Mouse (Mus musculus): ENCODE measurements around the gene Eif4a1. TPM values are rescaled to one million over a fixed set of nuclear protein-coding genes. Genes with fewer than 3 reads are reported as not detected.

Gene Eif4a1
- polyA plus RNA-seq, 1 experiment, result 540 TPM

GRCm38 (mm10) chr11:69617805-69618204 lies 54.4 kb downstream of the Eif4a1 start, which contains the start of gene Shbg:
TSS of gene Shbg (minus strand) at chr11:69617905.
- WGBS, result 70% methylated on average over 5 of the region's 5 CpGs
- peaks cover 2% of the 10 kb centered on the region; the same call in 1 of the 2 replicates for H3K4me1 ChIP-seq (ENCODE audit: control insufficient read depth, insufficient read depth, low read length)
- no peak within 1 kb of the TSS for H3K27ac ChIP-seq (ENCODE audit: control insufficient read depth, insufficient read depth, low read depth, low read length, poor library complexity)
- TF ChIP-seq POLR2A (IDR thresholded peaks at IDR 0.05; ENCODE audit: borderline replicate concordance, control insufficient read depth, low read depth, low read length) (no peak), CTCF (IDR thresholded peaks at IDR 0.05; ENCODE audit: control insufficient read depth, insufficient read depth, low read length) (no peak)
- no peak within 1 kb of the TSS for H3K4me3 ChIP-seq (replicated peaks; ENCODE audit: control insufficient read depth, low read depth, low read length)

Other genes with a start within 250 kb of the Eif4a1 start
- 0.90 and 1.4 TPM in 2 replicates for gene Dnah2, start 123.3 kb downstream of the Eif4a1 start, polyA plus RNA-seq (2011; ENCODE audit: insufficient read depth, insufficient read length, low replicate concordance, missing spikeins)
- gene Efnb3, start 112.2 kb downstream of the Eif4a1 start, polyA plus RNA-seq (2011; ENCODE audit: insufficient read depth, insufficient read length, low replicate concordance, missing spikeins), result 1.9 and 2.2 TPM in 2 replicates
- gene Wrap53, start 92.2 kb downstream of the Eif4a1 start, polyA plus RNA-seq (2011; ENCODE audit: insufficient read depth, insufficient read length, low replicate concordance, missing spikeins), result 28.1 and 36.2 TPM in 2 replicates
- gene Trp53, start 92.1 kb downstream of the Eif4a1 start, polyA plus RNA-seq (2011; ENCODE audit: insufficient read depth, insufficient read length, low replicate concordance, missing spikeins), result 34.5 and 71.7 TPM in 2 replicates
- 12.1 and 16.9 TPM in 2 replicates for gene Atp1b2, start 66.5 kb downstream of the Eif4a1 start, polyA plus RNA-seq (2011; ENCODE audit: insufficient read depth, insufficient read length, low replicate concordance, missing spikeins)
- gene Shbg, start 54.5 kb downstream of the Eif4a1 start, polyA plus RNA-seq (2011; ENCODE audit: insufficient read depth, insufficient read length, low replicate concordance, missing spikeins), result not detected in 2 replicates
- 1.4 and 2.4 TPM in 2 replicates for gene Sat2, start 50.4 kb downstream of the Eif4a1 start, polyA plus RNA-seq (2011; ENCODE audit: insufficient read depth, insufficient read length, low replicate concordance, missing spikeins)
- 32.3 and 66.3 TPM in 2 replicates for gene Fxr2, start 39.4 kb downstream of the Eif4a1 start, polyA plus RNA-seq (2011; ENCODE audit: insufficient read depth, insufficient read length, low replicate concordance, missing spikeins)
- not detected in 2 replicates for gene Sox15, start 17.1 kb downstream of the Eif4a1 start, polyA plus RNA-seq (2011; ENCODE audit: insufficient read depth, insufficient read length, low replicate concordance, missing spikeins)
- gene Mpdu1, start 9.8 kb downstream of the Eif4a1 start, polyA plus RNA-seq (2011; ENCODE audit: insufficient read depth, insufficient read length, low replicate concordance, missing spikeins), result 62.4 and 109 TPM in 2 replicates
- 28.0 and 51.6 TPM in 2 replicates for gene Cd68, start 6.3 kb downstream of the Eif4a1 start, polyA plus RNA-seq (2011; ENCODE audit: insufficient read depth, insufficient read length, low replicate concordance, missing spikeins)
- 46.3 and 67.8 TPM in 2 replicates for gene Senp3, start 9.7 kb upstream of the Eif4a1 start, polyA plus RNA-seq (2011; ENCODE audit: insufficient read depth, insufficient read length, low replicate concordance, missing spikeins)
- 2.3 and 3.1 TPM in 2 replicates for gene Tnfsf13, start 13.4 kb upstream of the Eif4a1 start, polyA plus RNA-seq (2011; ENCODE audit: insufficient read depth, insufficient read length, low replicate concordance, missing spikeins)
- 4.2 and 7.1 TPM in 2 replicates for gene Tnfsf12, start 23.4 kb upstream of the Eif4a1 start, polyA plus RNA-seq (2011; ENCODE audit: insufficient read depth, insufficient read length, low replicate concordance, missing spikeins)
- gene Tnfsfm13, start 23.7 kb upstream of the Eif4a1 start, polyA plus RNA-seq (2011; ENCODE audit: insufficient read depth, insufficient read length, low replicate concordance, missing spikeins), result 7.6 and 17.0 TPM in 2 replicates
- 28.8 and 49.2 TPM in 2 replicates for gene Polr2a, start 86.2 kb upstream of the Eif4a1 start, polyA plus RNA-seq (2011; ENCODE audit: insufficient read depth, insufficient read length, low replicate concordance, missing spikeins)
- gene Slc35g3, start 89.5 kb upstream of the Eif4a1 start, polyA plus RNA-seq (2011; ENCODE audit: insufficient read depth, insufficient read length, low replicate concordance, missing spikeins), result not detected in 2 replicates
- 8.4 and 13.8 TPM in 2 replicates for gene Zbtb4, start 93.5 kb upstream of the Eif4a1 start, polyA plus RNA-seq (2011; ENCODE audit: insufficient read depth, insufficient read length, low replicate concordance, missing spikeins)
- gene Chrnb1, start 123.5 kb upstream of the Eif4a1 start, polyA plus RNA-seq (2011; ENCODE audit: insufficient read depth, insufficient read length, low replicate concordance, missing spikeins), result 1.8 and 3.5 TPM in 2 replicates
- gene Fgf11, start 129.4 kb upstream of the Eif4a1 start, polyA plus RNA-seq (2011; ENCODE audit: insufficient read depth, insufficient read length, low replicate concordance, missing spikeins), result 0.32 and 1.00 TPM in 2 replicates
- not detected in 2 replicates for gene Tmem102, start 133.2 kb upstream of the Eif4a1 start, polyA plus RNA-seq (2011; ENCODE audit: insufficient read depth, insufficient read length, low replicate concordance, missing spikeins)
- gene Gm39566, start 142.9 kb upstream of the Eif4a1 start, polyA plus RNA-seq (2011; ENCODE audit: insufficient read depth, insufficient read length, low replicate concordance, missing spikeins), result not detected in 2 replicates
- gene Spem2, start 146.0 kb upstream of the Eif4a1 start, polyA plus RNA-seq (2011; ENCODE audit: insufficient read depth, insufficient read length, low replicate concordance, missing spikeins), result not detected in 2 replicates
- gene Spem1, start 149.8 kb upstream of the Eif4a1 start, polyA plus RNA-seq (2011; ENCODE audit: insufficient read depth, insufficient read length, low replicate concordance, missing spikeins), result not detected in 2 replicates
- gene Nlgn2, start 165.4 kb upstream of the Eif4a1 start, polyA plus RNA-seq (2011; ENCODE audit: insufficient read depth, insufficient read length, low replicate concordance, missing spikeins), result 5.3 and 6.0 TPM in 2 replicates
- 180 and 202 TPM in 2 replicates for gene Tmem256, start 166.1 kb upstream of the Eif4a1 start, polyA plus RNA-seq (2011; ENCODE audit: insufficient read depth, insufficient read length, low replicate concordance, missing spikeins)
- 38.3 and 50.9 TPM in 2 replicates for gene Plscr3, start 174.0 kb upstream of the Eif4a1 start, polyA plus RNA-seq (2011; ENCODE audit: insufficient read depth, insufficient read length, low replicate concordance, missing spikeins)
- 2.9 and 5.4 TPM in 2 replicates for gene Tnk1, start 186.3 kb upstream of the Eif4a1 start, polyA plus RNA-seq (2011; ENCODE audit: insufficient read depth, insufficient read length, low replicate concordance, missing spikeins)
- not detected in 2 replicates for gene Tmem95, start 205.6 kb upstream of the Eif4a1 start, polyA plus RNA-seq (2011; ENCODE audit: insufficient read depth, insufficient read length, low replicate concordance, missing spikeins)
- 1.8 and 3.6 TPM in 2 replicates for gene Kctd11, start 209.0 kb upstream of the Eif4a1 start, polyA plus RNA-seq (2011; ENCODE audit: insufficient read depth, insufficient read length, low replicate concordance, missing spikeins)
- 63.5 and 179 TPM in 2 replicates for gene Acap1, start 223.1 kb upstream of the Eif4a1 start, polyA plus RNA-seq (2011; ENCODE audit: insufficient read depth, insufficient read length, low replicate concordance, missing spikeins)
- 2.7 and 5.6 TPM in 2 replicates for gene 2810408A11Rik, start 228.6 kb upstream of the Eif4a1 start, polyA plus RNA-seq (2011; ENCODE audit: insufficient read depth, insufficient read length, low replicate concordance, missing spikeins)
- 25.7 and 38.2 TPM in 2 replicates for gene Neurl4, start 228.6 kb upstream of the Eif4a1 start, polyA plus RNA-seq (2011; ENCODE audit: insufficient read depth, insufficient read length, low replicate concordance, missing spikeins)
- 120 and 203 TPM in 2 replicates for gene Gps2, start 241.5 kb upstream of the Eif4a1 start, polyA plus RNA-seq (2011; ENCODE audit: insufficient read depth, insufficient read length, low replicate concordance, missing spikeins)
- 378 and 387 TPM in 2 replicates for gene Eif5a, start 249.5 kb upstream of the Eif4a1 start, polyA plus RNA-seq (2011; ENCODE audit: insufficient read depth, insufficient read length, low replicate concordance, missing spikeins)

All from bone marrow, adult 2 months (tissue).